Mouse (Mus musculus) NIH3T3 (cell line): Measurements from ENCODE around the gene Comp.
A peak's percentile ranks its signal among the peaks of the same experiment; 100 is the strongest.

ENCODE experiments used
- DNase-seq: peaks from one replicate; pipeline ENCODE4 v3.0.0-alpha.2; 2012; ENCODE audit warnings: low read depth

Gene Comp

DNA sequence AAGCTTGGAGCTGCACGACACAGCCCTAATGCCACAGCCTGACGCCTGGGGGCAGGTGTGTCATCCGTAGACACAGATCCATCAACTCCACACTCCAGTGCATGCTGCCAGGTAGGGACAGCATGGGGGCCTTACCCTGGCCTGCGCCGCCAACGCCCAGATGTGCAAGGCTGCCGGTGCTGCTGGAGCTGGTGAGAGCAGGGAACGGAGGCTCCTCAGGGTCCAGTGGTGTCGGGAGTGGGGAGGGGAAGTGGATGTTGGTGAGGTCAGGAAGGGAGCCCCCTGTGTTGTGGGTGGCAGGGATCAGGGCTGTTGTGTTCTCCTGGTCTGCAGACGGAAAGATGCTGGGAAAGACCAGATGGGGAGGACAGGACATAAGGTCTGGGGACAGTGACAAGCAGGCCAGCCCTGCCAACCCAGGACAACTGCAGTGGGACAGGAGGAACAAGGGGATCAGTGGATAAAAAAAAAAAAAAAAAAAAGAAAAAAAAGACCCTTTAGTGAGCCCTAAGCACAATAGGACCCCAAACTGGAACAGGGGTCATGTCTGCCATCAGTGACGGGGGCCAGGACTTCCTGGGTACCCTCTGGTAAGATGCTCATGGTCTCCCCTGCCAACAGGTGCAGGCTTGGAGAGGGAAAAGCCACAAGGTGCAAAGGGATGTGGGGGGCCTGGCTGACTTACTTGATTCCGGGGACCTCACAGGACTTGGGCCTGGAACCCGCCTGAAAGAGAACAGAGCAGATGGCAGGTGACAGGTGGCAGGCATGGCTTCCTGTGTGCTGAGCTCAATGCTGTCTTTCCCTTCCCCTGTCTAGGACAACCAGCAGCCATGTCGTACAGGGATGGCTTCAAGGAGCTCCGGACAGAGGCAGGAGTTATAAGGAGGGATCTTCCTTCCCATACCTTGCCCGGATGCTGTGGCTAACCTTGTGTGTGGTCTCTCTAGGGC, 24.5 kb downstream of the Comp start:
- DNase-seq = no peak

DNA sequence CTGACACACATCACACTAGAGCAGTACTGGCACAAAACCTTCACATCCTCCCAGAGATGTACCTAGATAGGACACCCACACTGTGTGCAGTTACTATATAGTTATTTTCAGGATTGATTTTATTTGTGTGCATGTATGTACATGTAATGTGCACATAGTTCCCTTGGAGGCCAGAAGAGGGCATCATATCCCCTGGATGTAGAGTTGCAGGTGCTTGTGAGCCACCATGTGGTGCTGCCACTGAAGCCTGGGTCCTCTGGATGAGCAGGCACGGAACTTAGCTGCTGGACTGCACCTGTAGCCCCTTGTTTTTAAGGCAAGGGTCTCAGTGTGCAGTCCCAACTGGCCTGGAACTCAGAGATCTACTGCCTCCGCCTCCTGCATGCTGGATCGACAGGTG, 30.9 kb downstream of the Comp start:
- DNase-seq = no peak

DNA sequence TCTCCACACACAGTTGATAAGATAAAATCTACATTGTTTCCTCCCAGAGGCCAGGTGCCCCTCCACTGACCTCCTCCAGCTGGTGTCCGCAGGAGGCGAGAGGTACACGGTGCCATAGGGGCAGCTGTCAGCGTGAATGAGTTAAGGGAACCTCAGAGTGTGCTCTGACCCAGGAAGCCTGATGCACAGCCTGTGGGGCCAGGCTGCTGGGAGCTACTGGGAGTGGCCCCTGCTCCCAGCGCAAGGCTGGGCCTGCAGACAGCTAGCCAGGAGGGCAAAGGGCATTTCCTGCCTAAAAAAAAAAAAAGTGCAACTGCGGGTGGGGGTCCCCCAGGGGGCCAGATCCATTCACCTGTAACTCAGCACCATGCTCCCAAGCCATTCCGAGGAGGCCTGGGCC, 31.8 kb downstream of the Comp start:
- no peak for DNase-seq

GRCm38 (mm10) chr8:70406427-70407069, 33.2 kb downstream of the Comp start:
- no peak for DNase-seq

- no peak for DNase-seq
Observed at GRCm38 (mm10) chr8:70408301-70408700, 34.9 kb downstream of the Comp start.

DNA sequence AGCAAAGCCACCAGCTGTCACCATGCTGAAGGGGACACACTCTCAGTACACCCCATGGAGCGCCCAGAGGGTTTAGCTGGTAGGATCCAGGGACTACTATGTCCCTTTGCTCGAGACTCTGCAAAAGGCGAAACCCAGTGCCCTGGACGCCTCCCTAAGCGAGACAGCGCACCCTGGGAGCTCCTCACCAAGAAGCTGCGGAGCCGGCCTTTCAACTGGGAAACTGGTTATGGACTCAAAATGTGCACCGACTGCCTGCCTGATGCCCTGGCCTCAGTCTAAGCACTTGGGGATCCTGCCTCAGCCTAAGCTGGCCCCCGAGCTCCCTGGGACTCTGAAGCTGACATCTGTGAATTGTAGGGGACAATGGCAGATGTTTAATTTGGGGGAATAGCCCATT, 35.7 kb downstream of the Comp start:
- DNase-seq = no peak

- DNase-seq = no peak
Observed at GRCm38 (mm10) chr8:70409455-70409871, 36.1 kb downstream of the Comp start.

DNA sequence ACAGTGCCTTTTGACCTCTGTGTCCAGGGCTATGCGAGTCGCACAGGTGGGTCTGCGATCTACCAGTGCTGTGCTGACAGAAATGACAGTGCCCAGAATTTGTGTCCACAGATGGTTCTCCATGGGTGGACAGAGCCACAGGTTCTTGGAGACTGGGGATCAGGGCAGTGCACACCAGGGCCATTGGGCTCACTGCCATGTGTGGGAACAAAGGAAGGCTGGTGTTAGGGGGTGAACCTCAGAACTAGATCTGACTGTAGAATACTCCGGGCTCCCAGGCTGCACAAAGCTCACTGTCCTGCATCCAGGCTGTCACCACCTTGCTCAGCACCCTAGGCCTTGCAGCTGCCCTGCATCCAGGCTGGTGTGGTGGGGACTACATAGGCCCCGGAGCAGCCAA, 36.9 kb downstream of the Comp start:
- no peak for DNase-seq

GRCm38 (mm10) chr8:70414310-70414946, 41.1 kb downstream of the Comp start:
- DNase-seq = no peak

DNA sequence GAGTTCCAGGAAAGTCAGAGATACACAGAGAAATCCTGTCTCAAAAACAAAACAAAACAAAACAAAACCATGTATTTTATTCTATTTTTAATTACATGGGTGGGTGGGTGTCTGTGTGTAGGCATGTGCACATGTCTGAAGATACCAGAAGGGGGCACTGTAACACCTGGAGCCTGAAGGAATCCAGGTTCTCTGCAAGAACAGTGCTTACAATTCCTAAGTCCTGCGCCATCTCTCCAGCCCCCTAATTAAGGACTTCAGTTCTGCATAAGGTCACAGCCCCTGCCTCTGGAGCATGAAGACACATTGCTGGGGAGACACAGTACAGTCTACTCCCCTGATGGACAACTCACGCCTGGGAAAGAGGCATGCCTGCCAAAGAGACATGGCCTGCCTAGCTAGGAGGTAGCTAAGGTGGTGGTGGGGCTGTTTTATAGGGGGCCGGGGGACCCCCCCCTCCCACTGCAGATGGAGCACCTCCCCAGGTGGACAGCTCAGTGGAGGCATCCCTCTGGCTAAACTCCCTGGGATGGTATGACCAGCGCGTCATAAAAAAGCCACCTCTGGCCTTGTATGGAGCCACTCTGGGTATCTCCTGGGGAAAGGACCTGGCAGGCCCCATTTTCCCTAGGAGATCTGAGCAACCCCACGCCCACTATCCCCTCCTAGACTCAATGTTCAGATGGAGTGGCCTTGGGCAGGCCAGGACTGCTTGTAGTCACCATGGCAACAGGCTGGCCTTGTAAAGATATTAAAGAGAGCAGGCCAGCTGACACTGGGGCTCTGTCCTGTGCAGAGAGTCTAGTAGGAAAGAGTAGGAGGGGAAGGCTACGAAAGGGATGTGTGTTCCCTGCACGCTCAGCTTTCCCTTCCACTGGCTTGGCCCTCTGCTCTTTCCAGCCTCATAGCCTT, 42.4 kb downstream of the Comp start:
- peak; percentile 56 for DNase-seq

DNA sequence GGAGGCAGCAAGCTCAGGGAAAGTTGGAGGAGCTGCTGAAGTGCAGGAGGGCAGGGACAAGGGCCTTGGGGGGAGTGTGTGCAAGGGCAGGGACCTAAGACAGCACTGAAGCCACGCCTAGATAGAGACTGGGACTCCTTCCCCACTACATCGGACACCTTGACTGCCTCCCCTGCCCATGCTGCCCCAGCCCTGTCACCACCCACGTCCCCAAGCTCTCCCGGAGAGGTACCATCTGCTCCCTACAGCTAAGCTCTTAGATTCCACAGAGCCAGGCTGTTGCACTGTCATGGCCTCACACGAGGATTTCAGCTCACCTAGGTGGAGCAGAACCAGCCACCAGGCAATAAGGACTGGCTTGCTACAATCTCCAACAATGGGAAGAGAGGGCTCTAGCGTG, 43.6 kb downstream of the Comp start:
- DNase-seq = no peak

GRCm38 (mm10) chr8:70417914-70418313, 44.6 kb downstream of the Comp start:
- DNase-seq = no peak

GRCm38 (mm10) chr8:70418954-70419353, 45.6 kb downstream of the Comp start:
- DNase-seq = peak; percentile 41

DNA sequence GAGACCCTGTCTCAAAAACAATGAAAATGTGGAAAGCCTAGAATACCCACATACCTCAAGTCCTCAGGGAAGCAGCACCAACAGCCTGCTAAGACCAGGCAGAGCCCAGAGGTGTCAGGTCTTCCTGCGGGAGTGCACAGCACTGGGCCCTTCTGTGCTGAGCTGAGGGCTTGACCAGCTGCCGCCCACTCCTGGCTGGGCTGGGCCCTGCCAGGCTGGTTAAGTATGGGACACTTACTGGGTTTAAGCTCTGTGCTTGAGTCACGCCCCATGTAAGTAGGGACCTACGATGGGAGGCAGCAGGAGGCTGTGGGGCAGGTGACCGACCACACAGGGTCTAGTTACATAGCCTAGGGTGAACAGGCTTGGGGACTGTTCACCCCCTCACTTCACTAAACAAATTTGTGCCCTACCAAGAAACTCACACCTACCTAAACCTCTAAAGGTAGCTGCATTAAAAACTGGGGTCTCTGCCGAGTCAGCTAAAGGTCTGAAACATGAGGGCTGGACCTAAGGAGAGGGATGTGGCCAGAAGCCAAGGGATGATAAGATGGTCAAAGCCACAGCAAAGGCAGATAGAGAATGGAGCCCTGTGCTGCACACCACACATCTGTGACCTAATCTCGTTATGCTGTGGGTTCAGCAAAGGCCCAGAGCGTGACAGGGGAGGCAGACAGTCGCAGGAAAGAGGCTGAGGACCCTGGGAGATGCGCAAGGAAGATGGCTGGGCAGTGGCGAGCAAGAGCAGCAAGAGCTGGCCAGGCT, 46.7 kb downstream of the Comp start:
- no peak for DNase-seq

GRCm38 (mm10) chr8:70421349-70422104, 48.2 kb downstream of the Comp start:
- DNase-seq = no peak

GRCm38 (mm10) chr8:70422722-70423121, 49.4 kb downstream of the Comp start:
- DNase-seq = no peak

- DNase-seq = no peak
Observed at GRCm38 (mm10) chr8:70426300-70426907, 53.0 kb downstream of the Comp start.

GRCm38 (mm10) chr8:70431213-70431612, 57.9 kb downstream of the Comp start:
- DNase-seq = no peak
